Mouse (Mus musculus) spleen, postnatal 10 days (tissue): ENCODE data around the gene Olfr994.

Experiments
- DNase-seq, 2 experiments: peaks; one replicate each; pipeline ENCODE4 v3.0.0; 2021 to 2022; ENCODE audit warnings: low spot score in 2 of 2

Gene Olfr994

GRCm38 (mm10) chr2:85436351-85436750, at the start of gene Olfr994:
Olfr994 (minus strand) TSS chr2:85436451.
- no peak for DNase-seq

- DNase-seq = no peak
Measured at GRCm38 (mm10) chr2:85466801-85467325, 30.6 kb upstream of the Olfr994 start.

GRCm38 (mm10) chr2:85443539-85443938, 7.3 kb upstream of the Olfr994 start, which contains the start of gene Olfr995:
Olfr995 (minus strand) TSS chr2:85443639.
- no peak for DNase-seq

GRCm38 (mm10) chr2:85442546-85442945, 6.3 kb upstream of the Olfr994 start:
- DNase-seq = no peak

- DNase-seq = no peak
Measured at GRCm38 (mm10) chr2:85425893-85426292, 10.4 kb downstream of the Olfr994 start.

GRCm38 (mm10) chr2:85414777-85415176, 21.5 kb downstream of the Olfr994 start, which contains the start of gene Olfr993:
Olfr993 (minus strand) TSS chr2:85414877.
- DNase-seq = no peak

- DNase-seq = no peak
Measured at GRCm38 (mm10) chr2:85409369-85409768, 26.9 kb downstream of the Olfr994 start, which contains the start of gene Olfr992. Olfr992 (minus strand) TSS chr2:85409469.
